Mouse (Mus musculus): ENCODE measurements around the gene Srgap3.
"Not testable (repeated sequence)": the region's sequence is repeated elsewhere in the genome, so short reads cannot be mapped to it uniquely, and the experiment has no call there.

Gene Srgap3

DNA sequence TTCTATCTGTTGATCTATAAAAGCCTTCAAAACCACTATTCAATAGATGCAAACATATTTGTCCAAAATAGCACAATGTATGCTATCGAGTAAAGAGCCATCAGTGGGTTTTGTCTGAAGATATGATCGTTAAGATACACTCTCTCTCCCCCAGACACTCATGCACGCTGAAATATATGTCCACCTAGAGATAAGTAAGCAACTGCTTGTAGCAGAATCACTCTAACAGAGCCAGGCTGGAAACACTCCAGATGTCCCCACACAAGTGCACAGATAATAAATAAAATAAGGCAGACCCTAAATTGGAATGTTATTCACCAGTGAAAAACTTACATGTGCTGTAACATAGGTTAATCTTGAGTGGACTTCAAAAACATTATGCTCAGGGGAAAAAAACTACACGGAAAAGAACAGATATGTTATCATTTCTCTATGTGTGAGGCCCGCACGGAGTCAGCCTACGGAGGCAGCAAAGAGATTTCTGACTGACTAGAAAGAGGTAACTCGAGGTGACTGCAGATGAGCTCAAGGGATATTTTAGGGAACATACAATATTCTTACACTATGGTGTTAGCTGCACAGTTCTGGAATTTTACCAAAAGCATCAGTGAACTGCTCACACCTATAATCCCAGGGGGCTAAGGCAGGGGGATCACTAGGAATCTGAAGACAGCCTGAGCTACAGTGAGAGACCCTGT is 39.0 kb downstream of the Srgap3 start:
- CTCF ChIA-PET = no interaction called here

- CTCF ChIA-PET = no interaction called here
Measured at GRCm38 (mm10) chr6:112903796-112904195, 43.3 kb downstream of the Srgap3 start.

DNA sequence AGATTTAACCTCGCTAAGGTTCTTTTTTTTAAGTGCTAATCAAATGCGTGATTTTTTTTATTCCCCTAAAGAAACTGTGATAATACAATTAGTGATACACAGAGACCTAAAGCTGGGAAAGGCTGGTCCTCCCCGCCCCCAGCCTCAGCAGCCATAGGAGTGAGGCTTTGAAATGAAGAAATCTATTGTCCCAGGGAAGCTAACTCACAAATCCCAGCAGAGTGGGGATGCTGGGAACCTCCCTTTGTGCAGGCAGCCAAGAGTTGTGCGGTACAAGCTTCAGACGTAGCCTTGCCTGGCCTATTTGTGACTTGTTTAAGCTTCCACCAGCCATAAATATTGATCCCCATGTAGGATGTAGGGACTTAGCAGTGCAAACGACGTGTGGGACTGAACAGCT is 43.8 kb downstream of the Srgap3 start:
- CTCF ChIA-PET = no interaction called here

DNA sequence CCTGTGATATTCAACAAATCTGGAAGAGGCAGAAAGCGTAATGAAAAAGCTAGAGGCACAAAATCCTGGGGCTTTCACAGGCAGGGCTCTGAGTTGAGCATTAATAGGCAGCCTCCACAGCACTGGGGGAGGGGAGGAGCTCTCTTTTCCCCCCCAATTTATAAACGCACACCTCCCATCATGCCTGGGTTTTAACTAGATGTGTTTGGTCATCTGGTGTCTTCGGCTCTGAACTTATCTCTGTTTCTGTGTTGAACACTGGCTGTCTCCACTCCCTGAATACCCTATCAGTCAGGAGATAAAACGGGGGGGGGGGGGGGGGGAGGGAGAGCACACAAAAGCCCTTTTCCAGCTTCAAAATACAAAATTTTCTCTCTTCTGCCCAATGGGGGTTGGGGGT is 44.3 kb downstream of the Srgap3 start:
- CTCF ChIA-PET = no interaction called here

DNA sequence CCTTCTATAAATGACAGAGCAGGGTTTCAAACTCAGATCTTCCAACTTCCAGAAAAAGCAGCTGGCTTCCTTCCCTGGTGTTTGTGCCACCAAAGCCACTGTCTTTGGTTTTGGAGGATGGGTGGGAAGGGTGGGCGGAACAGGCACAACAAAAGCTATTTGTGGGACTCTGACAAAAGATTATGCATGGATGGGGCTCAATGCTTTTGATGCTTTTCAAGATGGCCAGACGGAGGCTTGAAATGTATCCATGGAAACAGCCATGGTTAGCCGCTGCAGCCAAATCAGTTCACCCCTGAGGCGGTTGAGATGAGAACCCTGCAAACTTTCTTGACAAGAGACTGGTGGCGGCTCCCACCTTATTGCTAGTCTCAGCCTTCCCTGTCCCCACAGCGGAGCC is 46.8 kb downstream of the Srgap3 start:
- CTCF ChIA-PET = no interaction called here

- CTCF ChIA-PET = no interaction called here
Measured at GRCm38 (mm10) chr6:112899711-112900110, 47.4 kb downstream of the Srgap3 start.

DNA sequence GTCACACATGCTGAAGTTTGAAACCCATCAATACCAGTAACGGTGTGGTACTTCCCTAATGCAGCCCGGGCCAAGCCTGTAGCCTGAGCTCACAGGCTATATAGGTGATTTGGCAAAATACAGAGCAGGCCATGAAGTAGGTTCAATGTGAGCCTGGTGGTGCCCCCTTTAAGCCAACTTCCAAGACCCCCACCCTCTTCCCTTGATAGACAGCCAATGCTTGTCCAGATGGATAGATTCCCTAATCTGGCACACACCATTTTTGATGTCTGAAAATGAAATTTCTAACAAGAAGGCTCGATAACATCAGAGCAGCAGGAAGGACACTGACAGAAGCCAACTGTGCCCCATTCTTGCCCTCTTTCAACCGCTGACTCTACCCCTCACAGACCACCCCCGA is 47.8 kb downstream of the Srgap3 start:
- CTCF ChIA-PET = no interaction called here

DNA sequence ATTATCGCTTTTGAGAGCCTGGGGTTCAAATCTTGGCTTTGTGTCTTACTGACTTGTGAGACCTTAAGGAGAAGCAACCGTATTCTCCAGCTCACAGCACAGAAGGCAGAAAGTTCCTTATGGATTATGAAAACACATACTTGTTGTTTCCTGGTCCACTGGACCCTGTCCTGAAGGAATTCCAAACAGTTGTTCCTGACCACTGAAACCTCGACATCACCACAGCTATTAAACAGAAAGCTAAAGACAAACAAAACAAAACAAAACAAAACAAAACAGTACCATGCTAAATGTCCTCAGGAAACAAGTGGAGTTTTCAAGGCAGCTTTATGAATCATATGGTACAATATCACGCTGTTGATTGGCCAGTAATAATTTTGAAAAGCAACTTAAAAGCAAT is 48.6 kb downstream of the Srgap3 start:
- CTCF ChIA-PET = interaction anchor here (0.7 kb wide), 1 partner anchor 12 kb away, joined by 3 read pairs; no protein-coding TSS in a partner anchor

DNA sequence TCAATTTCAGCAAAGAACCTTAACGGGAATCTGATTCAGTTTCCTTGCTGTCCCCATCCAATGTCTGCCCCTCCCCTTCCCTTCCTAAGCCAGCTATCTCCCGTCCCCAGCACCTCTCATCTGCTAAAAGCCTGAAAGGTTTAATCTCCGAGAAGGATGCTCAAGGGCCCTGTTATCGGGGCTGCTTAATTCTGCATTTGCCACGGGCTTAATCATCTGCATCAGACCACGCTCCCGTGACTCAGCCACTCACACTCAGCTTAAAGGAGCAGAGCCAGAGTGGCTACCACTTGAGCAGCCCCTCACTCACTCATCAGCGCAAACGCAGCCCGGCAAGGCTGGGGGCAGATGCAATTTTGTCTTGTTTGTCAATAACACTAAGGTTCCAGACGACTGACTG is 50.7 kb downstream of the Srgap3 start:
- CTCF ChIA-PET = no interaction called here

- CTCF ChIA-PET = no interaction called here
Measured at GRCm38 (mm10) chr6:112890331-112890751, 56.7 kb downstream of the Srgap3 start.

GRCm38 (mm10) chr6:112883588-112884135 is 63.4 kb downstream of the Srgap3 start:
- CTCF ChIA-PET = no interaction called here

DNA sequence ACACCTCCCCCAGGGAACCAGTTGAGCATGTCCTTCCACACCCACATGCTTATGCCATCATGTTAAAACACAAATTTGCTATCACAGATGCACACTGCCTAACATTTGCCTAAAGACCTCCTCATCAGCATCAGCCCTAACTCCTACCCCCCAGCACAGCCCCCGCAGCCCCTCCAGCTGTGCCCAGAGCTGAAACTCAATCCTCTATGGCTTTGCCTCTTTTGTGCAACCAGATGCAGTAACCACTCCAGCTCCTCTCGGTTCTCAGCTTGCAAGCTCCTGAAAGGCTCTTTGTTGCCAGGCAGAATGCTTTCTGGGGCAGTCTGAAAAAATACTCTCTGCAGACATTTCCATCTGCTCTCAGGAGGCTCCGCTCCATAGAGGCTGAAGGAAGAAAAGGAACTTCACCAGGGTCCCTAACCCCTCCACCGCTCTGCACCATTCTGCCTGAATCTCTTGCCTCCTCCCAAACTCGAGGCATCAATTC is 67.0 kb downstream of the Srgap3 start:
- CTCF ChIA-PET = interaction anchor here (0.5 kb wide), 1 partner anchor 191 kb away, joined by 3 read pairs; no protein-coding TSS in a partner anchor

GRCm38 (mm10) chr6:112879154-112879553 is 67.9 kb downstream of the Srgap3 start:
- CTCF ChIA-PET = no interaction called here

- CTCF ChIA-PET = no interaction called here
Measured at GRCm38 (mm10) chr6:112873089-112873835, 73.8 kb downstream of the Srgap3 start.

DNA sequence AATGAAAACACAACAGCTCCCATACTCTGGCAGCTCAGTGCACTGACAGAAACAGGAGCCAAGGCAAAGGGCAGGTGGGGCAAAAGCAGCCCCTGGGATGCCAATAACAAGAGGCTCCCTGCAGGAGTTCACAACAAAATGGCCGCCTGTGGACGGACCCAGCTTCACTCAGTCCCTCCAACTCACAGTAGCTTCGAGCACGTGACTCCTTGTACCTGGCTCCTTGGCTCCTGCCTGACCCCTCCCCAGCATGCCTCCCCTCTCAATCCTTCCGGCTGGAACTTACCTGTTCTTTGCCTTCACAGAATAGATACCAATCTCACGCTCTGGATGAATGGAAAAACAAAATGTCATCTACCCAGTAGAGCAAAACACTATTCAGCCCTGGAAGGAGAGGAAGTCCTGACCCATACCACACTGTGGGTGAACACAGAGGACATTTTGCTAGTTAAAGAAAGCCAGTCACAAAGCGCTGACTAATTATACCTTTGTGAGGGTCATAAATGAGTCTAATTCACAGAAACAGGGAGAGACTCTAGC is 75.8 kb downstream of the Srgap3 start:
- CTCF ChIA-PET = no interaction called here

DNA sequence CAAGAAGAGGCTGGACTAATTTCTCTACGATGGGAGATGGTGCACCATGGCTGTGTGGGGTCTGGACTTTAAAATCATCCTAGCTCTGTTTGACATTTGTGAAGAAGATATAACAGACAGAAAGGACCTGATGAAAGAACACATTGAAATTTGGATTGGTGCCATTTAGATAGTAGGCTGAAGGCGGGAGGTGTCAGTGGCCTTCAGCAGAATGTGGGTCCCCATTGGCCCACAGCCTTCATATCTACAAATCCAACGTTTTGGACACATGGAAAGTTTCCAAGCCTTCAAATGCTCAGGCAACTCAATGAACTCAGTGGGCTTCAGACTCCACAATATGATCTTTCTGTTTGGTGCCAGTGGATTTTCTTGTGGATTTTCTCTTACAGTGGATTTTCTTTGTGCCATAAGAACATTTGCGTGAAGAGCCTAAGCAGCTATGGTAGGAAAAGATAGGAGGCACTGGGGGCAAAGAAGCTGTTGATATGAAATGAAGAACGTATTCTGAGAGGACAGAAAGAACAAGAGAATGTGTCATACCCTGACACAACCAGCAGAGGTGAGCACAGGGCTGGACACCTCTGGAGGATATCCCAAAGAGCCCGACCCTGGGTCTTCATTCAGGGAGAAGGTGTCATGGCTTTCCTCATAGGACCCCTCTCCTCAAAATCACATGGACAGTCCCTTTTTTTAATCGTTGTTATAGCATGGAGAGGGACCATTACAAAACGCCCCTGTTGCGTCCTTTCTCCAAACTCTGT is 78.7 kb downstream of the Srgap3 start:
- CTCF ChIA-PET = no interaction called here

GRCm38 (mm10) chr6:112866096-112866495 is 81.0 kb downstream of the Srgap3 start:
- CTCF ChIA-PET = no interaction called here

DNA sequence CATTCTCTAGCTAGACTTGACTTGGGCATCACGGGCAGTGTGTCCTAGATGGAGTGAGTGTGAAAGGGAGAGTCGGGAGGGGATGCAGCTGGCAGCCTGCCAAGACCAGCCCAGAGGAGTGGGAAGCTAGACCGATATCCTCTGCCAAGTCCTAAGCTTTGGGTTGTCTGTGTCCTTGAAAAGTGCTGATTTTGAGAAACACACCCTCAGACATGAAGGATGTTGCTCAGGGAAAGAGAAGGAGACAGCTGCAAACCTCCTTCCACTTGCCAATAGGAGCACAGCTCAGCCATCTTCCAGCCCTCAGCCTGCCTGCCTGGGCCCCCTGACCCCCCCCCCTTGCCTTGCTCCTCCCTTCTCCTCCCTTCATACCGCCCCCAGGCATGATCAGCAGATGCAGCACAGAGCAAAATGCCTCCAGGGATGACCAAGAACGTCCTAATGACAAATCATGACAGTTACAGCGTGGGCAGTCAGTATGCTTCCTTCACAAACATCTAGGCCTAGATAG is 82.0 kb downstream of the Srgap3 start:
- CTCF ChIA-PET = no interaction called here

- CTCF ChIA-PET = no interaction called here
Measured at GRCm38 (mm10) chr6:112862465-112862864, 84.6 kb downstream of the Srgap3 start.

DNA sequence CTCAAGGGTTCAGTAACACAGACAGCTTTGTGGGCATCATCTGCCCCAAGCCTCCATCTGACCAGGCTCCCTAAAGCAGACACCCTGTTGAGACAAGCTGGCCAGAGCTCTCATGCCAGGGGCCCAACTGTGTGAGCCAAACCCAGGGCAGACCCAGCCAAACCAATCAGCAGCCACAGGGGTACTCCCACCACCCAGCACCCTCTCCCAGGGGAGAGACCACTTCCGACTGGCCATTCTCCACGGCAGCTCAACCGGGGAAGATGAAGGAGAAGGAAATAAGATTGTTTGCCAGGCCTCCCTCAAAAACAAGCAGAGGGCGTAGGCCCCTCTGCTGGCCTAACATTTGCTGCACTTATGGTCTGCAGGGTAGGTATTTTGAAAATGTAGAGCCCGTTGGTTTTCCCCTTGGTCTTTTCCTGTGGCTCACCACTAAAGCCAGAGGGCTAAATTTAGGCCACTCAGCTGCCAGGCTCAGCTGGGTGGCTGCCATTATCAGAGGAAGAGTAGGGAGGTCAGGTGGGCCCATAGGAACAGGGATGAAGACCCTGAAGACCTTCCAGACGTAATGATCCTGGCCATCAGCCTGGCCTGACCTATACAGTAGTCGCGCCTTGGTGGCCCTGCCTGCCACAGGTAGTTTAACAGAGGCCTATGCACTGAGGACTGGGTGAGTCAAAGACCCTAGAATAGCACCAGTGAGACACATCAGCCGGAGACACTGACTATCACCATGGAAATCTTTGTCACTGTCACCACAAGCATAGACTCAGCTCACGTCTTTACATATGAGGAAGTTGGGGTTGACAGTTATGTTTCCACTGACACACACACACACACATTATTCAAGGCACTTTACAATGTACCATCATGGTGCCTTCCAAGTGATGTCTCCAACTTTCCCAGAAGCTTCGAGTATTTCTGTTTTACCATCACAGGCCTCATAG is 85.4 kb downstream of the Srgap3 start:
- CTCF ChIA-PET = no interaction called here

DNA sequence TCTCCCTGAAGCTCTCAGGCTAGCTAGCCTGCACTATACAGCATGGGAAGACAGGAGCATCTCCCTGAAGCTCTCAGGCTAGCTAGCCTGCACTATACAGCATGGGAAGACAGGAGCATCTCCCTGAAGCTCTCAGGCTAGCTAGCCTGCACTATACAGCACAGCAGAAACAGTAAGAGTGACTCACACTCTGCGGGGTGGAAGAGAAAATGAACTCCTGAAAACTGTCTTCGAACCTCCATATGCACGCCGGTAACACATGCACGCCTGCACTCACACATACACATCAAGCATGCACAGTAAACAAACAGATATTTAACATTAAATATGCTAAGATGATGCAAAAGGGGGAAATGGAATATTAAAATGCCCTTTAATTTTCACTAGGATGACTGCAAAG is 86.8 kb downstream of the Srgap3 start:
- CTCF ChIA-PET = not testable (repeated sequence)
